Mouse (Mus musculus) monocyte, adult 5-6 weeks (primary cell): Measurements from ENCODE around the gene Otud7a. TPM values are rescaled to one million over a fixed set of nuclear protein-coding genes. Genes with fewer than 3 reads are reported as not detected.

Experiments
- ATAC-seq: fragments of 153-309, 156-312 bp; replicated peaks from 2 replicates; pipeline ENCODE4 v1.8.0; 2017; ENCODE audit warnings: mild to moderate bottlenecking; ENCODE audit not compliant: low TSS enrichment, insufficient number of reproducible peaks, severe bottlenecking, poor library complexity, low FRiP score
- total RNA-seq: library from RNA; stranded (forward); fragments of 200-1000, 200-491, 200-594 nt; gene quantifications from 3 replicates; pipeline ENCODE4 v1.2.3, GENCODE M21; 2017

The Otud7a gene
- total RNA-seq: not detected in 3 replicates

DNA sequence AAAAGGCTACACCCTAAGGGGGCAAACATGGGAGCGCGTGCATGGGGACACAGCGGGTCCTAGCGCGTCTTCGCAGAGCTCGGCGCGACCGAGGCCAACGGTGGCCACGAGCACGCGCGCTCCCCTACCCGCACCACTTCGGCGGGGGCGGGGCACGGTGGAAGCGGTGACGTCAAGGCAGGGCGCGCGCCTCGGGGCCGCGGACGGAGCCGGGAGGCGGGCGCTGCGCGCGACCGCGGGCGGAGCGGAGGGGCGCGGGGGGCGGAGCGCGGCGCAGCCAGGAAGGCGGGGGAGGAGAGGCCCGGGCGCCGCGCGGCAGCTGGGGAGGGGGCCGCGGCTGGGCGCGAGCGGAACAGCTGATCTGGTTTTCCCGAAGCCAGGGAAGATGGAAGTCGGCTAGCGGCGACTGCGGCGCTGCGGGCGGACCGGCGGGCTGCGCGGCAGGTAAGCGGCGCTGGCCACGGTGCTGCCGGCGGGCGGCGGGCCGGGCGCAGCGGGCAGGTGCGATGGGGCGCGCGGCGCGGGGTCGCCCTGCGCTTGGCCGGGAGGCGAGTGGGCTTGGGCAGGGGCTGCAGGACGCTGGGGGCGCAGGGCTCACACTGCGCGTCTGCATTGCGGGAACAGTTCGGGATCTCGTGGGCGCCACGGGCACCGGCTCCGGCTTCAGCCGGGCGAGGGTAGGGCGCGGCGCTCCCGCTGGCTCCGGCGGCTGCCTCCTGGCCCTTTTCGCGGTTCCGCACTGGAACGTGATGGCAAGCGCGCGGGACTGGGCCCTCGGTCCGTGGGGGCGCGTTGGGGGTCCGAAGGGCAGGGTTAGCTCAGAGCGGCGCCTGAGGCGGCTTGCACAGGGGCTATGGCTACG is at the start of gene Otud7a:
Gene Otud7a (plus strand): TSS at position 268 of the 862 bp plus-strand sequence.
- ATAC-seq: no peak

DNA sequence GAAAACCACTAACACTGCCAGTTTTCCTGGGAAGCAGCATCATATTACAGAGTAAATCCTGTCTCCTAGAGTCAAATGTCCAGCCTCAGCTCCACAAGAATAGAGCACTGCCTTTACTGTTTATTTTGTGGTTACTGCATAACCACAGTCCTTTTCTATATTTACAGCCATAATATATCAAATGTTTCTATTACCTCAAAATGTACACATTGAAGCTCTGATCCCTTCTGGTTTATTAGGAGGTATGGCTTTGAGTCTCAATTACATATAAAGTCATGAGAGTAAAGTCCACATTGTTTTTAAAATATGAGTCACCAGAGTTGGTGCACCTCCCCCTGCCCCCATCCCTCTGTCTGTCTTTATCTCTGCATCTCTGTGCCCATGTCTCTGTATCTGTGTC is 38.6 kb upstream of the Otud7a start:
- no peak for ATAC-seq

DNA sequence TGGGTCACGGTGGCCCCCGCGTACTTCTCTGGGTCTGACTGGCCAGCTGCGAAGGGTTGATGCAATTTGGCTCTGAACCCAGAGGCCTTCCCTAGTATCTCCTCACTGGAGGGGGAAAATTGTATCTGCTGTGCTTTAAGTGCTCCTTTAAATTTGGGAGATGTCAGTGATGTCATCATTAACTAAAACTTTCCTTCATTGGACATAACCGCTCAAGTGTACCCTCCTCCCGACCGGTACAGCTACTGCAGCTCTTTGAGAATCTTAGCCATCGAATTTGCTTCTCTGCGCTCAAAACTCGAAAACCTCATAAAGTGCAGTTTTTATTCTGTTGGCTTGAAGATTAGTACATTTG is 772 bp downstream of the Otud7a start:
- no peak for ATAC-seq

DNA sequence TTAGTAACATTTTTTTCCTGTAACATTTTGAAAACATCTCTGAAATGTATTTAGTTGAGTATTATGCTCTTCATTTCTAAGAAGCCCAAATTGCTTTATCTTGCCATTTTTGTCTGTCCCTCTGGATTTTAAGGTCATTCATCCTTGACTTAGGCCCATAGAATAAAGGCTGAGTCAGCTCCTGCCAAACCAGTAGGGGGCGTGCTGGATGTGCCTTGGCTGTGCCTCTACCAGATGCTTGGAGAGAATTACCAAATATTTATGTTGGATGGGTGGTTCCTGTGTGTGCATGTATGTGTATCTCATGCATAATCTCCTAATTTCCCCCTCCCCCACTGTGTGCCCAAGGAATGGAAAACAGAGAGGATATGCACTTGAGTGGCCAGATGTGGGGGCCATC is 2.4 kb downstream of the Otud7a start:
- no peak for ATAC-seq

DNA sequence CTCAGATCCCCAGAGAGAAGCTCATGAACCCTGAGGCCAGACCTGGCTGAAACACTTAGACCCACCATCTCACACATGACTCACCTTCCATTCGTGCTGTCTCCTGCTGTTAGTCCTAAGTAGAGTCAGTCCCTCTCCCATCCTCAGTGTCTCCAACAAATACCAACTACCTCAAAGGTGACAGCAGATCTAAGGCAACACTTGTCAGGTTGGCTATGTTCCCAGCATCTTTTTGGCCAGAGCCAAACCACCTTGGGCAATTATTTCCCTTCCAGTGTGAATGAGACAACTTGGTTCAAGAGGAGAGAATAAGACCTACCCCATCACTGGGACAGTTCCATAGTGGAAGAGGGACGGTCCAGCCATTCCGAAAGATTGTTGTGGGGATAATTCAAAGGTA is 10.7 kb downstream of the Otud7a start:
- ATAC-seq: no peak

DNA sequence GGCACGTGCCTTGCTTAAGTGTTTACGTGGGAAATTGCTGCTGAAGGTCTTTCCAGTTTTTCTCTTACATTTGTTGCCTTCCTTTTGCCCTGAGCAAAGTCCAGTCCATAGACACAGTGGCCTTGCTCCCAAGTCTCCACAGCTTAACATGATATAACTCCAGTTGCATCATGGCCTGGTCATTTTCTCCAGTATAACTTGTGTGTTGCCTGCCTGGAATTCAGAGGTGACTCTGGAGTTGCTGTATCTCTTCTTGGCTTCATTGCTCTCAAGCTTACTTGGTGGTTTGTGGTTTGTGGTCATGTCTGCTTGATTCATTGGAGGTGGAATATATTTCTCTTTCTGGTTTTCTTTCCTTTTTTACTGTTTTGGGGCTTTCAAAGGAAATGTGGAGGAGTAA is 17.7 kb downstream of the Otud7a start:
- no peak for ATAC-seq

DNA sequence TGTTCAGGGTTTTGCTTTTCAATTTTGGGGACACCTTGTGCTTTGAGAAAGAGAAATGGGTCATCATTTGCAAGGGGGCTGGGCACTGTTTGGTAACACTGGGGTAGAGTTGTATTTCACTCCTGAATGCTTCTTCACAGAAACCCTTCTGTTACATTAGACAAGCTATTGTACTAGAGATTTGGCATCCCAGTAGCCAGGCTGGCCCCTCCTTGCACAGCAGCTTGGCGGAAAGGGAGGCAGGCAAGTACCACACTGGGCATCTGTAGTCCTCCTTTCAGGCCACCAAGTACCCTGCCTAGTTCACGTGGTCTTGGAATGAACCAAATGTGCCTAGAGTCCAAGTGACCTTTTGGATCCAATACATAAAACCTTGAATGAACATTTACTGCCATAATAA is 18.1 kb downstream of the Otud7a start:
- no peak for ATAC-seq

DNA sequence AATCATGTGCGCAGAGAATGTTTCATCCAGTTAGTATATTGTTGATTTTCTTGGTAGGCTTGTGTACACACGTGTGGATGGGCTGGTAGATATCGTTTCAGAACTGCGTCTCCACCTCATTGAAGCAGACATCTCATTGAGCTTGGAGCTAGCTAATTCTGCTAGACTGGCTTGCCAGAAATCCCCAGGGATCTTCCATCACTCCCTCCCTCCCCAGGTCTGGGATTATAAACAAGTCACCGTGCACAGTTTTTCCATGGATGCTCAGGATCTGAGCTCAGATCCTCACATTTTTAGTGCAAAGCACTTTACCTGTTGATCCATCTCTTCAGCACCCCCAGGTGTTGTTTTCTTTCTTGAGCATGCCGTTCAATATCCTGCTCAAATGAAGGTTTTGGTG is 22.2 kb downstream of the Otud7a start:
- no peak for ATAC-seq

DNA sequence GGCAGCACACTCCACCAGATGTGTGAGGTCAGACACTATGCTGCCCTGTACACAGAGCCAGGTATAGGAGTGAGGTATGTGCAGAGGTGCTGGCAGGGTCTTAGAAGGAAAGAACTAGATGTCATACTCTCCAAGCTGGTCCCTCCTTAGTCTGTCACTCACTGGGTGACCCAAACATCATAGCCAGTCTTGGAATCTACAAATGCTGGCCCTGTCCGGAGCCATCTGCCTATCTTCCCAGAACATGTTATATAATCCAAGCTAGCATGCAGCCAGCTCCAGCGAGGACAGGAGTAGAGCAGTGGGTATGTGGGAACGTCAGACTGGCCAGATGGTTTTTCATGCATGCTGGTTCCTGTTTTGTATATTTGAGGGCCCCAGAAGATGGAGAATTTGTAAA is 23.7 kb downstream of the Otud7a start:
- no peak for ATAC-seq

DNA sequence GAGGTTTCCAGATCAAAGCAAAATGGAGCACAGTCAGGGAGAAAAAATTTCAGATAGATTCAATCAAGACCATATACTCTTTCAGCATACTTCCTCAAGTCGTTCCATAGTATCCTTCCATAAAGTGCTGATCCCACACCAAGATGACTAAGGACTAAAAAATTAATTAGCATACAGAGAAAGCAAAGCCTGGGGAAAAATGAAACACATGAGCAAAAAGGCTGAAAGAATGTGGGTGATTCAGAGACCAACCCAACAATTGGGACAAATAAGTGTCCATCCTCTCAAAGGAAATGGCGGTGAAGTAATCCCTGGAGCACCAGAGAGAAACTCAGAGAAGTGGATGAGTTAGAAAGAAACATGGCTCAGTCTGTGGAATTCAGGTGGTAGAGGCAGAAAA is 38.5 kb downstream of the Otud7a start:
- no peak for ATAC-seq

DNA sequence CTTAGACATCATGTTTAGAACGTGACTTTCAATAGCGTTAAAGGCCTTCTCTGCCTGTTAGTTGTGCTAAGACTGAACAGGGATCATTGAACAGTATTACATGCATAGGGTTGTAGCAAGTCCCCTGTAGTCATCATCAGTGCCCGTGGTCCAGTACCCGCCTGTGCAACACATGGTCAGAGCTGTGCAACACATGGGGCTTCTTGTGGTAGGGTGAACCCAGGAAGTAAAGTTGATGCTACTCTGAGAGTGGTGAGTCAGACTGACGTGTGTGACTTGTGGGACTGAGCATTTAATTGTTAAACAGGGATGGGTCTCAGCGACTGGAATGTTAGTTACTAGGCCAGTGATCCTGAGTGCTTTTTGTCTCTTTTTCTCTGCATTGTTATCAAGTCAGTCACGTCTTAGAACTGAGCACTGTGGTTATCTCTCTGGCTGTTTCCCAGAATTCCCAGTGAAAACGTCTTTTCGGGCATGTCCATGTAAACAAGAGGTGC is 52.5 kb downstream of the Otud7a start:
- ATAC-seq: no peak

DNA sequence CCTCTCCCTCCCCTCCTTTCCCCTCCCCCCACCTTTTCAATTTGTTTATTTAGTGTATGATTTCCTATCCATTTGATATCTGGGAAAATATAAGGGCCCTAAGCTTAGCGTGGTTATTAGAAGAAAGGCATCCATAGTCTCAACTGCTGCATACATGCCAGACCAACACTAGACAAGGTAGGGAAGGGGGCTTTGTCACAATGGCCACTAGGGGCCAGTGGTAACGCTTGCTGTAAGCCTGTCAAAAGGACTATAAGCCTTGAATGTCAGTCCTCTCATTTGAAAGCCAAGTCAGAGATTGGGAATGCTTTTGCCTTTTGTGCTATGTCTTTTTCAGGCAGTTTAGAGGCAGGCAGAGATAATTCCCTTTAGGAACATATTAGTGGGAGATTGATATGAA is 59.7 kb downstream of the Otud7a start:
- no peak for ATAC-seq

DNA sequence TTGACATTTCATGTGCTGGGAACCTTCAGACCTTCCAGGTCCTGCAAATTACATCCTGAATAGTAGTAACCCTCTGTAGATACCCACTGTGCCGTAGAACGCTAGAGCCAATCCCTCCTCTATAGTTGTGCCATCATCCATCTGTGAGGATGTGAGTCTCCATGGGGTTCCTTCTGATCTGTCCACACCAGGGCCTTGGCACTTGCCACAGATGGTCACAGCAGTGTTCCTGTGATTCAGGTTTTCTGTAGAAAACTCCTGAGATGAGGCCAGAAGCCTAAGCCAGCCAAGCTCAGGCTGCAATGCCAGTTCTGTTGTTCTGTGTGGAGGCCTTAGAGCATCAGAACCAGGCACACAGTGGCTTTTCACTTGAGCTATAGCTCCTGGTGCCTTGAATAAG is 63.5 kb downstream of the Otud7a start:
- no peak for ATAC-seq

DNA sequence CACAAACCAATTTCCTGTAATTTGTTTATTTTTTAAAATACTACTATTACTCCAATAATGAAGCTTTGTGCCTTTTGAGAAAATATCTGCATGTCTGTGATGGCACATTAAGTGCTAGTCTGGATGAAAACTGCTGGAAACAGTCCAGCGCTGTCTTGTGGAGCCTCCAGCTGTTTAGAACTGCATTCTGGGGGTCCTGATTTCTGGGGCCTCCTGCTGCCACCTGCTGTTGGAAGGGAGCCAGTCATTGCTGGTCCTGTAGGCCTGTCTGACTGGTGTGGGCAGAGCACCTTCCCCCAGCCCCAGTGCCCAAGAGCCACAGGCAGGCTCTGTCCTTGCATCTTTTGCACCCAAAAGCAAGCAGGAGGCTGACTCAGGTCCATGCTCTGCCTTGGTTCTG is 65.3 kb downstream of the Otud7a start:
- ATAC-seq: no peak

DNA sequence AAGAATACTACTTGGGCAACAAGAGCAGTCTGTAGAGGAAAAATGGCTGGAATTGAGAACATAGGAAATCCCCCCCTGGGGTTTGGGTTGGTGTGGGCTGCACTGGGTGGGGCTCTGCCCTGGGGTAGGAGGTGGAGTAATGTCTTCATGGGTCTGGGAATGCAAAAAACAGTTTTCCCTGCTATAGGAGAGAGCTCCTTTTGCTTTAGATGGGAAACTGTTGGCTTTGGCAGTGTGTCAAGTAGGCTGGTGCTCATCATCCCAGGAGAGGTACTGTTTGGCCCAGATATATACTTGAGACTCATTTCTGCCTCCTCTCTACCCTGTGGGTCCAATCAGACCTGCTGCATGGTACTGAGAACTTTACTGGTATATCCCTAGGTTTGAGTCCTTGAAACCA is 66.9 kb downstream of the Otud7a start:
- ATAC-seq: no peak

DNA sequence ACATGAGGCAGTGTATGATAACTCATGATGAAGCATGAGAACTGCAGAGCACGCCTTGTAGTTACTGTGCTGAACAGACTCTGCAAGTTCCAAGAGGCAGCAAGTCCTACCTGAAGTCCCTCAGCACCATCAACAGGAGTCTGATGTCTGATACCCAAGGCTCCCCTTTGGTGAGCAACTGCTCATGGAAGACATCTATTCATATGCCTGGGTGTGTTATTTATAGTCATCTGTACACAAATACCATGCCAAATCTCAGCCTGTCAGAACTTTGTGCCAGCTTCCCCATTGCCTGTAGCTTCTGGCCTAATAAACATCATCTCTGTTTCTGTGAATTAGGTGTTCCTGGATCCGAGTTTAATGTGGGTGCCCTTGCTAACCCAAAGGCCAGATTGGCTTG is 68.0 kb downstream of the Otud7a start:
- no peak for ATAC-seq

DNA sequence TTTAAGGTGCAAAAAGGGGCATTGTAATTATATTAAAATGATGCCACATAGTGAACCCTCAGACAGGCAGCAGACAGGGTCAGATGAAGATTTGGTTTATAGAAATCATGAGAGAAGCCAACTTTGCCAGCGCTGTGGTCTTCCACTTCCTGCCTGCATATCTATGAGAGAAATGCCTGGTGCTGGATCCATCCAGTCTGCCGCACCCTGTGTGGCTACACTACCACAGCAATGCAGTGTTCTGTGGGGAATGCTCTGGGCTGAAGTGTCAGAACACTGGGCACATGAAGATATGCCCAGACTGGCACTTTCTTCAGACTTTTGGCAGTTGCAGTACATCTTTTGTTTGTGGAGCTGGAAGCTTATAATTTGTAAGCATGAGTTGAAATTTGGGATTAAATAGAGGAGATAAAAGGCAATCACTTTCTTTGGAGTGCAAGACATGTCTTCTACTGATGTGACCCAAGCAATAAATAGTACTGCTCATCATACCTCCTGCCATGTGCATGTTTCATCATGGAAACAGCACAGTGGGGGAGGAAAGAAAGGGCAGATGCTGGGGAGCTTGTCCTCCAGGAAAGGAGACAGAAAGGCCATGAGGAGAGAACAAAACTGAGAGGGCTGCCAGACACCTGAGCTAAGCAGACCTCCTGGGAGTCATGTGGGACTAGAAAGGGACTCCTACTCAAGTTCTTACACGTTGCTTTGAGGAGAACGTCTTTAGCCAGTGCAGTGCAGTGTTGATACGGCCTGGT is 71.8 kb downstream of the Otud7a start:
- ATAC-seq: no peak

DNA sequence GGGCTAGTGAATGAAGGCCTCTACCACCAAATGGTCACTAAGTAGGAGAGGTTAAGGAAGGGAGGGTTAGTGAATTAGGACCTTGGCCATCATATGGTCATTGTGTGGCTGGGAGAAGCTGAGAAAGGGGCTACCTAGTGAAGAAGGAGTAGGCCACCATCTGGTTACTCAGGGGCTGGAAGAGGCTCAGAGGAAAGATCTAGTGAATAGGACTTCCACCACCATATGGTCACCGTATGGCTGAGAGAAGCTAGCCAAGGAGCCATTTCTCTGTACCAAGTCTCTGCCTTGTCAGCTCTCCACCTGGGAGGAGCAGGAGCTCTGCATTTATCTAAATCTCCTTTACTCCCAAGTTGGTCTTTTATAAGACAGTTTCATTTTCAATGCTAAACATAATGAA is 75.7 kb downstream of the Otud7a start:
- ATAC-seq: no peak

DNA sequence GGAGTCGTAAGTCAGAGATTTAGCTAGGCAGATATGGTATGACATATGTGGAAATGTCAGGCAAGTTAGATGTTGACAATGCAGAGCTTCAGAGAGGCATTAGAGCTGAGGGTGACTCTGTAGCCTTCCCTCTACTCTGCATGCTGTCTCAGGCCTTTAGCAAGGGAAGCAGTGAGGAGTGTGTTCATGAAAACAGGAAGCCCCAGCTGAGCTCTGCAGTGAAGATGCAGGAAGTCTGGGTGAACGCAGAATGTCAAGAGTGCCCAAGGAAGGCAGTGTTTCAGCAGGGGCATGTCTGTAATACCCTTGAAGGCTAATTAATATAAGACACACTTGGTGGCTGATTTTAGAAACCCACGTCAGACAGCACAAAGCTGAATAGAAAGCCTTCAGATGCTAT is 77.9 kb downstream of the Otud7a start:
- no peak for ATAC-seq

DNA sequence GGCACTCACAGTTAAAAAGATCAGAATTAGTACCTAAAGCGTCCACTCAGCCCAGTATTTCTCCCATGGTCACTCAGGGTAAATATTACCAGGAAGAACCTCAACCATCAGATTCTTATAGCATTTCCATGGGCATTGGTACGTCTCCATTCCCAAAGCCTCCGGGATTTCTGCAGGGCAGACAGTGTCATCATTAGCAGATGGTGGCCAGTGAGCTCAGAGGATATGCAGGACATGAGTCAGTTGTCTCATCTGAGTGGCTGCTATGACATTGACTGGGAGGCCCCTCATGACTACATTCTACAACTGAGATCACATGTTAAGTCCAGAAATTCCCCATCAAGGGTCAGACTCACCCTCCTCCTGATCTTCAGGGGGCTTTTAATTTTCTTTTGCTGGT is 78.5 kb downstream of the Otud7a start:
- no peak for ATAC-seq
